Mouse (Mus musculus) ES-Bruce4 (cell line): ENCODE measurements around the gene Ubr7. TPM values are rescaled to one million over a fixed set of nuclear protein-coding genes. Genes with fewer than 3 reads are reported as not detected.

Source experiments
- H3K27ac ChIP-seq: 2 replicates; pipeline ENCODE4 v1.5.1; 2012; ENCODE audit warnings: low read length, inconsistent platforms; ENCODE audit not compliant: insufficient read depth
- H3K27me3 ChIP-seq: 2 replicates; pipeline ENCODE4 v1.6.1; 2012; ENCODE audit warnings: mild to moderate bottlenecking, low read length, inconsistent platforms; ENCODE audit not compliant: control insufficient read depth, poor library complexity, insufficient read depth, severe bottlenecking
- H3K36me3 ChIP-seq: 2 replicates; pipeline ENCODE4 v1.6.1; 2012; ENCODE audit warnings: inconsistent platforms, mild to moderate bottlenecking, low read length, moderate library complexity; ENCODE audit not compliant: control insufficient read depth, poor library complexity, insufficient read depth, severe bottlenecking
- H3K4me1 ChIP-seq: one replicate; pipeline ENCODE4 v1.8.1; 2011; ENCODE audit warnings: low read length; ENCODE audit not compliant: control insufficient read depth, insufficient read depth
- H3K4me3 ChIP-seq: 2 replicates; pipeline ENCODE4 v1.5.1; 2011; ENCODE audit warnings: low read depth, mild to moderate bottlenecking, low read length
- H3K9ac ChIP-seq: 2 replicates; pipeline ENCODE4 v1.6.1; 2012; ENCODE audit warnings: low read depth, mild to moderate bottlenecking, inconsistent platforms; ENCODE audit not compliant: poor library complexity, severe bottlenecking
- H3K9me3 ChIP-seq: replicated peaks from 2 replicates; pipeline ENCODE4 v1.6.1; 2012; ENCODE audit warnings: mild to moderate bottlenecking, low read length, inconsistent platforms; ENCODE audit not compliant: control insufficient read depth, poor library complexity, insufficient read depth, severe bottlenecking
- CTCF ChIP-seq: IDR thresholded peaks from one replicate; pipeline ENCODE4 v1.8.1; 2011; ENCODE audit warnings: low read depth, low read length
- EP300 ChIP-seq: IDR thresholded peaks from 2 replicates; pipeline ENCODE4 v1.6.1; 2011; ENCODE audit warnings: low read depth, low read length; ENCODE audit not compliant: insufficient read depth
- POLR2A ChIP-seq: IDR thresholded peaks from one replicate; pipeline ENCODE4 v1.8.1; 2011; ENCODE audit warnings: low read length; ENCODE audit not compliant: insufficient read depth
- polyA plus RNA-seq: library from polyadenylated mRNA; stranded (reverse); fragments of >200 nt; gene quantifications from 2 replicates; pipeline ENCODE4 v1.2.4, GENCODE M21; 2011; ENCODE audit warnings: low read depth; ENCODE audit not compliant: missing spikeins, insufficient read depth, insufficient read length

Ubr7 gene
- polyA plus RNA-seq, 1 experiment, result 97.5 TPM

DNA sequence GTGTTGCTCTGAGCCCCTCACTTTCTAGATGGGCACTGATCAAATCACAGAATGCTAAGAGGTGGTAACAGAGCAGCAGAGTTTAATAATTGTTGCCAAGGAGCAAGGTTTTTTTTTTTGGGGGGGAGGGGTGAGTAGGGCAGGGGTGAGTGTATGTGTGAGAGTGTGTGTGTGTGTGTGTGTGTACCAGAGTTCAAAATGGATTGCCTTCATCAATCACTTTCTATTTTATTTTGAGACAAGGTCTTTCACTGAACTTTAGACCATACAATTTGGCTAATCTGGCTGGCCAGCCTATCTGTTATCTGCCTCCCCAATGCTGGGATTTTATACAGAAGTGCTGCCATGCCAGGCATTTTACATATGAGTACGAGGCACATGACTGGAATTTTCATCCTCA is 57.1 kb downstream of the Ubr7 start:
- H3K27me3 ChIP-seq, result no peaks in the 10 kb centered on the region
- H3K36me3 ChIP-seq, result peaks cover 6% of the 10 kb centered on the region
- H3K27ac ChIP-seq, result no peak overlapping the region
- H3K4me3 ChIP-seq, result no peak overlapping the region
- TF ChIP-seq EP300 (no peak), POLR2A (no peak), CTCF (no peak)
- H3K4me1 ChIP-seq, result no peaks in the 10 kb centered on the region
- H3K9me3 ChIP-seq, result no peaks in the 10 kb centered on the region
- no peak overlapping the region for H3K9ac ChIP-seq

DNA sequence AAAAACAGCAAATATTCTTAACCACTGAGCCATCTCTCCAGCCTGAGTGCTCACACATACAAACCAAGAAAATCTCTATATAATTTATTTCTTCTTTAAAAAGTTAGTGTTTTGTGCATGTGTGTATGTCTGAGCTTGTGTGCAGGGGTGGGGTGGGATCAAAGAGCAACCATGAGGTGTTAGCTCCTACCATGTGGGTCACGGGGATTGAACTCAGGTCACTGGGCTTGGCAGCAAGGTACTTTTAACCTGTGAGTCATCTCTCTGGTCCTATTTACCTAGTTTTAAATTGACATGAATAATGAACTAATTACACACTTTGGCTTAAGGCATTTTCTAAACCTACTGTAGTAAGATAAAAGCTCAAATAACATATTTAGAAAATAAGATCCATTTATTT is 68.6 kb downstream of the Ubr7 start:
- Histone ChIP-seq H3K4me3 (no peak overlapping the region), H3K9me3 (no peaks in the 10 kb centered on the region), H3K4me1 (no peaks in the 10 kb centered on the region), H3K27ac (no peak overlapping the region), H3K27me3 (no peaks in the 10 kb centered on the region), H3K9ac (no peak overlapping the region), H3K36me3 (no peaks in the 10 kb centered on the region; the same call in 1 of the 2 replicates)
- no peak for TF ChIP-seq EP300
- no peak for TF ChIP-seq CTCF
- TF ChIP-seq POLR2A, result no peak

- H3K36me3 ChIP-seq, result no peaks in the 10 kb centered on the region; the same call in 1 of the 2 replicates
- no peak overlapping the region for H3K27ac ChIP-seq
- H3K27me3 ChIP-seq, result no peaks in the 10 kb centered on the region
- no peaks in the 10 kb centered on the region for H3K9me3 ChIP-seq
- TF ChIP-seq POLR2A (no peak), EP300 (no peak), CTCF (no peak)
- H3K9ac ChIP-seq, result no peak overlapping the region
- H3K4me3 ChIP-seq, result no peak overlapping the region
- H3K4me1 ChIP-seq, result no peaks in the 10 kb centered on the region
Observed at GRCm38 (mm10) chr12:102827119-102827518, 69.4 kb downstream of the Ubr7 start.

Other genes starting within 250 kb of the Ubr7 start
- gene Chga, start 203.0 kb upstream of the Ubr7 start, polyA plus RNA-seq, result 4.4 and 4.5 TPM in 2 replicates
- gene Itpk1, start 53.0 kb upstream of the Ubr7 start, polyA plus RNA-seq, result 40.4 and 44.0 TPM in 2 replicates
- gene Moap1, start 14.3 kb upstream of the Ubr7 start, polyA plus RNA-seq, result 6.7 and 7.5 TPM in 2 replicates
- gene Tmem251, start 14.2 kb upstream of the Ubr7 start, polyA plus RNA-seq, result 6.3 TPM in 2 replicates
- gene Gm28051, start 202 bp upstream of the Ubr7 start, polyA plus RNA-seq, result not detected in 2 replicates
- gene Gon7, start 164 bp upstream of the Ubr7 start, polyA plus RNA-seq, result 23.6 and 26.6 TPM in 2 replicates
- gene Gm20604, start 705 bp downstream of the Ubr7 start, polyA plus RNA-seq, result 13.5 and 14.2 TPM in 2 replicates
- 35.5 and 38.9 TPM in 2 replicates for gene Btbd7, start 120.5 kb downstream of the Ubr7 start, polyA plus RNA-seq
- not detected in 2 replicates for gene Cox8c, start 141.3 kb downstream of the Ubr7 start, polyA plus RNA-seq
- gene Unc79, start 190.9 kb downstream of the Ubr7 start, polyA plus RNA-seq, result 0.27 TPM in 1 of 2 replicates, not detected in the other